Mouse (Mus musculus) cerebellum, adult 2 months (tissue): ENCODE measurements around the gene Trim44. TPM values are rescaled to one million over a fixed set of nuclear protein-coding genes. Genes with fewer than 3 reads are reported as not detected.

Source experiments
- DNase-seq, 2 experiments: peaks; one replicate each; pipeline ENCODE4 v3.0.0; 2021
- H3K27ac ChIP-seq: fragments of 200-500 bp; 2 replicates; pipeline ENCODE4 v1.5.1; 2012; ENCODE audit warnings: low read length, control low read depth, inconsistent platforms; ENCODE audit not compliant: insufficient read depth
- H3K27me3 ChIP-seq: fragments of 200-500 bp; 2 replicates; pipeline ENCODE4 v1.6.1; 2012; ENCODE audit warnings: inconsistent platforms, mild to moderate bottlenecking, low read length, moderate library complexity; ENCODE audit not compliant: control insufficient read depth, insufficient read depth
- H3K4me1 ChIP-seq: fragments of 200-500 bp; 2 replicates; pipeline ENCODE4 v1.6.1; 2011; ENCODE audit warnings: low read length; ENCODE audit not compliant: control insufficient read depth, insufficient read depth
- H3K4me3 ChIP-seq: fragments of 200-500 bp; replicated peaks from 2 replicates; pipeline ENCODE3; 2011; ENCODE audit warnings: mild to moderate bottlenecking, low read depth, low read length, control low read depth; ENCODE audit not compliant: insufficient read depth
- CTCF ChIP-seq: fragments of 200-500 bp; IDR thresholded peaks from 2 replicates; pipeline ENCODE4 v1.5.1; 2011; ENCODE audit warnings: low read depth, mild to moderate bottlenecking, control low read depth, low read length, moderate library complexity, borderline replicate concordance; ENCODE audit not compliant: insufficient read depth
- POLR2A ChIP-seq: fragments of 200-500 bp; IDR thresholded peaks from 2 replicates; pipeline ENCODE4 v1.6.1; 2011; ENCODE audit warnings: low read length, control low read depth, borderline replicate concordance; ENCODE audit not compliant: insufficient read depth
- WGBS: fragments of 180-500 bp; shearing (Covaris S2); methylation state at CpG from one replicate; pipeline ENCODE4 v1.1.7; 2018; 5-methylcytosine and 5-hydroxymethylcytosine counted together
- polyA plus RNA-seq: library from polyadenylated mRNA; depleted of rRNA; stranded (reverse); fragments of >200 nt; gene quantifications from 2 replicates; pipeline ENCODE4 v1.2.3, GENCODE M21; 2012

Gene Trim44
- polyA plus RNA-seq, 1 experiment: 107 TPM

GRCm38 (mm10) chr2:102290041-102290440 is 117.6 kb downstream of the Trim44 start:
- H3K4me3 ChIP-seq: no peak overlapping the region
- no peaks in the 10 kb centered on the region; the same call in 1 of the 2 replicates for H3K27me3 ChIP-seq
- no peak; the same call in 1 of the 2 replicates for TF ChIP-seq CTCF
- TF ChIP-seq POLR2A: no peak
- H3K4me1 ChIP-seq: no peaks in the 10 kb centered on the region
- DNase-seq: peak; percentile 51
- H3K27ac ChIP-seq: no peak overlapping the region
- 67% methylated on average over 5 of the region's 5 CpGs for WGBS

DNA sequence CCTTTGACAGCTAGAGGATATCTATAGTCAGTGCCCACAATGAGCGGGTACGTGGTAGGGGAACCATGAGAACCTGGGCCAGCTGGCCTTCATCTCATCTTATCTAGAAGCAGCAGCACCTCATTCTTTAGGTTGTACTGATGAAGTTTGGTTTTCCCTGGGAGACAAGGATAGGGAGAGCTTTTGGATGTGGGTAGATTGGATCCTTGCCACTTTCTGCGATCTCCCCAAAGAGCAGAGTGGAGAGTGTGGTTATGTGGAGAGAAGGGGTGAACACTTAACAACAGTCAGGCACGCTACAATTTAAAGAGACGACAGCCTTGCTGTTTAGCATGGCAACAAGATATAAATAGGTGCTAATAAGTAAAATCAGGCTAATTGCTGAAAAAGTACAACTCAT is 119.0 kb downstream of the Trim44 start:
- WGBS: 90% methylated on average over 5 of the region's 5 CpGs
- H3K4me3 ChIP-seq: no peak overlapping the region
- TF ChIP-seq CTCF (no peak), POLR2A (no peak)
- H3K4me1 ChIP-seq: no peaks in the 10 kb centered on the region
- no peak for DNase-seq
- H3K27ac ChIP-seq: no peak overlapping the region
- H3K27me3 ChIP-seq: no peaks in the 10 kb centered on the region; the same call in 1 of the 2 replicates

- DNase-seq: no peak
- no peaks in the 10 kb centered on the region for H3K27me3 ChIP-seq
- TF ChIP-seq CTCF (no peak), POLR2A (no peak)
- no peak overlapping the region for H3K4me3 ChIP-seq
- H3K27ac ChIP-seq: no peak overlapping the region
- 64% methylated on average over 3 of the region's 3 CpGs for WGBS
- H3K4me1 ChIP-seq: no peaks in the 10 kb centered on the region
Observed at GRCm38 (mm10) chr2:102287369-102287768, 120.3 kb downstream of the Trim44 start.

- H3K4me1 ChIP-seq: no peaks in the 10 kb centered on the region
- no peaks in the 10 kb centered on the region for H3K27me3 ChIP-seq
- H3K4me3 ChIP-seq: no peak overlapping the region
- TF ChIP-seq POLR2A (no peak), CTCF (no peak)
- no peak overlapping the region for H3K27ac ChIP-seq
- DNase-seq: no peak
- 81% methylated on average over 7 of the region's 7 CpGs for WGBS
Observed at GRCm38 (mm10) chr2:102282081-102282480, 125.5 kb downstream of the Trim44 start.

DNA sequence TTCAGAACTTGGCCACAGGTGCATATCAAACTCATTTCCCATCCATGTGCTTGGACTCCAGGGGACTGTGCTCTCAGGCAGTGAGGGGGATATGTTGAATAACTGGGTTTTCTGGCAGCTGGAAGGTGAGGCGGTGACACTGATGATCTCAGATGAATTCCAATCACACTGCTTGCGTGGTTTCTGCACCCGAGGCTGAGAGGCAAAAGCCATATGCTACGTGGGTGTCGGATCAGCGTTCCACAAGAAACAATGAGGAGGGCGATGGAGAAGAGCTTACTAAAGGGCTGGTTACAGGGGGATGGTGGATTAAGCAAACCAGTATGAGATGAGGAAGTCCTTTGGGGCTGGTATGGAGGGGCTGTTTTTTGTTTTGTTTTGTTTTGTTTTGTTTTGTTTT is 127.8 kb downstream of the Trim44 start:
- 68% methylated on average over 7 of the region's 7 CpGs for whole genome bisulfite sequencing
- TF ChIP-seq POLR2A (no peak), CTCF (no peak)
- Histone ChIP-seq H3K27me3 (no peaks in the 10 kb centered on the region), H3K4me1 (no peaks in the 10 kb centered on the region), H3K4me3 (no peak overlapping the region), H3K27ac (no peak overlapping the region)
- DNase-seq: no peak

DNA sequence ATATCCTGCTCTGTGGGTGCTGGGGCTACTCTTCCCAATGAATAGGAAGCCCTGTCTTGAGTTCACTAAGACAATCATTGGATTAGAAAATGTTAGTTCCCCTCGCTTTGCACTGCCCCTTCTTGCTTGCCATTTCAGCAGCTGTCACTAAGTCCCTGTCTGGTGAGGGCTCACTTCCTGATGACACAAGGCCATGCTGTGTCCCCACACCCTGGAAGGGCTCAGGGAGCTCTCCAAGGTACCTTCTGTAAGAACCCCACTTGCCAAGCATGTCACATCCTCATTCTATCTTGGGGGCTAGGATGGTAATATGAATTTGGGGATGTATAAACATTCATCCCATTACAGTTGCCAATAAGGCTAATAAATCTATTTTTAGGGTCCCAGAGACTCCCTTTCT is 129.7 kb downstream of the Trim44 start:
- 52% methylated on average over 1 of the region's 1 CpGs for WGBS
- DNase-seq: no peak
- H3K4me1 ChIP-seq: no peaks in the 10 kb centered on the region
- no peak overlapping the region for H3K27ac ChIP-seq
- H3K27me3 ChIP-seq: no peaks in the 10 kb centered on the region
- no peak for TF ChIP-seq POLR2A
- no peak overlapping the region for H3K4me3 ChIP-seq

- no peak overlapping the region for H3K4me3 ChIP-seq
- DNase-seq: no peak
- H3K27me3 ChIP-seq: no peaks in the 10 kb centered on the region
- no peak overlapping the region for H3K27ac ChIP-seq
- 51% methylated on average over 7 of the region's 7 CpGs for WGBS
- no peaks in the 10 kb centered on the region for H3K4me1 ChIP-seq
- TF ChIP-seq POLR2A (no peak), CTCF (no peak)
Observed at GRCm38 (mm10) chr2:102273280-102273679, 134.3 kb downstream of the Trim44 start.

DNA sequence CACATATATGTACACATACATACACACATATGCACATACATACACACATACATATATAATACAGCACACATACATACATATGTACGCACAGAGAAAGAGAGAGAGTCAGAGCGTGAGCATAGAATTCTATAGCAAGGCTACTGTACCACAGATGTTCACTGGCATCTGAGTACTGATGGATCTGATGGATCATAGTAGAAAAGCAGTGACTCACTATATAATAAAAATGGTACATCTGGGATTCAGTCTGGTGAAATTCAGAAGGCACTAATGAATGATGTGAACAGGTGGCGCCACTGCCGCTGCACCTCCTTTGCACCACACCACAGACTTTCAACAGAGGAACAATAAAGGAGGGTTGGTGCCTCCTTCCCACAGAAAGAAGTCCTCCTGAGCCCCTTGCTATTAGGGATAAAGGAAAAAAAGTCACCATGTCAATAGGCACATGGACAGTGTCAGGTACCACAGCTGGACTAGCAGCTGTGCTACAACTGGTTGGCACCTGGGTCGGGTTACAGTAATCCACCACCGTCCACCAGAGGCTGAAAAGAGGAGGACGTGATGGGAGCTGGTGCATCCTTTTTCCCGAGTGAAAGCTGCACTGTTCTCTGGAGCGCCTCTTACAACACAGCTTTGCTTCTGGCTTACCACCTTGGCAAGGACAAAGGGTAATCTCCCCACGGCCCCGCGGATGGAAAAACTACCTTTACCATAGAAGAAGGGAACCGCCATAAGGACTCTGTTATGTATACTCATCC is 139.9 kb downstream of the Trim44 start:
- 74% methylated on average over 13 of the region's 13 CpGs for WGBS
- no peak for DNase-seq
- Histone ChIP-seq H3K27me3 (no peaks in the 10 kb centered on the region), H3K4me1 (no peaks in the 10 kb centered on the region), H3K4me3 (no peak overlapping the region), H3K27ac (no peak overlapping the region)
- TF ChIP-seq CTCF (no peak), POLR2A (no peak)

DNA sequence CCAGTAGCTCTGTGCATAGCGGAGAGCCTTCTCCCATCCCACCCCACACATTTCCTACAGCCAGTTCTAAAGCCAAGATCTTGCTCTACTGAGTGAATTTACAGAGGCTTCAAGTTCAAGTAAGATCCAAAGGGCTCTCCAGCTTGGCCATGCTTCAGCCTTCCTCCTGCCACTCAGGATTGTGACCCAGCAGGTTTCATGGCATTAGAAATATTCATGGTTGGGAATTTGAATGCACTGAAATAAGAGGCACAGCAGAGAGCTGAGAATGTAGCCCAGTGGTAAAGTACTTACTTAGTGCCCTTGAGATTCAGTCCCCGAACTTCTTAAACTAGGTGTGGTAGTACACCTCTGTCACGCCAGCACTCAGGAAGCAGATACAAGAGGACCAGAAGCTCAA is 140.7 kb downstream of the Trim44 start:
- TF ChIP-seq POLR2A (no peak), CTCF (no peak)
- Histone ChIP-seq H3K4me1 (no peaks in the 10 kb centered on the region), H3K27me3 (no peaks in the 10 kb centered on the region), H3K4me3 (no peak overlapping the region), H3K27ac (no peak overlapping the region)
- DNase-seq: no peak
- 92% methylated on average over 3 of the region's 3 CpGs for WGBS
